Comparison of ENCODE assay signal across 9 mouse cellular contexts in genomic region chr1:78707280-78707679, GRCm38 (mm10). TPM values are rescaled to one million over a fixed set of nuclear protein-coding genes. Genes with fewer than 3 reads are reported as not detected.
DNase-seq lines count a peak whose midpoint lies in the region; ATAC-seq and TF ChIP-seq lines count a peak whose summit lies in the region.
"Had no signal": no experiment of that assay in that cellular context is flagged by ENCODE, and none has a peak within 500 bp of the region (broad histone marks: within the 10 kb centered on the region; RNA-seq: fewer than 3 reads in every experiment).

No protein-coding gene starts in this region.

- H3K27ac ChIP-seq in forebrain, postnatal 0 days (ENCODE audit: low read depth, low read length), result no peak overlapping the region
- H3K27ac ChIP-seq in forebrain, embryonic 13.5 days, result no peak overlapping the region
- H3K27ac ChIP-seq in lung, embryonic 14.5 days (ENCODE audit: low read depth), result no peak overlapping the region
- H3K27ac ChIP-seq: embryonic facial prominence, embryonic 12.5 days had no signal

- no peak overlapping the region for H3K4me3 ChIP-seq in forebrain, postnatal 0 days (ENCODE audit: low read depth, low read length)
- H3K4me3 ChIP-seq in forebrain, embryonic 13.5 days, result no peak overlapping the region
- no peak overlapping the region for H3K4me3 ChIP-seq in lung, embryonic 14.5 days (ENCODE audit: low read depth, low read length)
- H3K4me3 ChIP-seq: embryonic facial prominence, embryonic 12.5 days had no signal

- peak; percentile 58 for DNase-seq in forebrain, postnatal 0 days
- DNase-seq in lung, embryonic 14.5 days, result peak; percentile 62
- DNase-seq in lung, postnatal 25 days (ENCODE audit: low spot score), result no peak
- DNase-seq in ZHBTc4 (ENCODE audit: low read depth, low spot score), result peak; percentile 42
- DNase-seq in right cerebral cortex, postnatal 10 days (ENCODE audit: low spot score in 2 of 2), result peak; percentile 58 to 60
- no peak for DNase-seq in ovary, postnatal 14 days (ENCODE audit: low spot score)
- no peak for DNase-seq in cerebellum, adult 11-12 months

- H3K9me3 ChIP-seq in forebrain, postnatal 0 days (ENCODE audit: low read length), result no peaks in the 10 kb centered on the region
- no peaks in the 10 kb centered on the region for H3K9me3 ChIP-seq in forebrain, embryonic 13.5 days (replicated peaks)
- no peaks in the 10 kb centered on the region for H3K9me3 ChIP-seq in lung, embryonic 14.5 days (ENCODE audit: low read depth, low read length)
- H3K9me3 ChIP-seq: embryonic facial prominence, embryonic 12.5 days had no signal

- WGBS in forebrain, postnatal 0 days, result 49% methylated on average over 4 of the region's 4 CpGs
- WGBS in forebrain, embryonic 13.5 days, result 62% methylated on average over 4 of the region's 4 CpGs
- WGBS in lung, embryonic 14.5 days, result 59% methylated on average over 4 of the region's 4 CpGs

- peak; percentile 48; the same call in 1 of the 2 replicates for ATAC-seq in forebrain, postnatal 0 days
- ATAC-seq in forebrain, embryonic 13.5 days, result no peak
- ATAC-seq in lung, embryonic 14.5 days (ENCODE audit: insufficient read depth), result no peak

- peak; percentile 55 for TF ChIP-seq CTCF in forebrain, postnatal 0 days (IDR thresholded peaks at IDR 0.05; ENCODE audit: low read depth)
- peak; percentile 38 for TF ChIP-seq CTCF in lung, embryonic 14.5 days (IDR thresholded peaks at IDR 0.05; ENCODE audit: low read depth)

- H3K36me3 ChIP-seq in forebrain, postnatal 0 days (ENCODE audit: insufficient read depth), result peaks cover 32% of the 10 kb centered on the region
- peaks cover 35% of the 10 kb centered on the region for H3K36me3 ChIP-seq in forebrain, embryonic 13.5 days (ENCODE audit: poor library complexity, severe bottlenecking)
- H3K36me3 ChIP-seq in lung, embryonic 14.5 days (ENCODE audit: insufficient read depth), result peaks cover 31% of the 10 kb centered on the region

- H3K9ac ChIP-seq in forebrain, postnatal 0 days, result no peak overlapping the region
- H3K9ac ChIP-seq in forebrain, embryonic 13.5 days, result no peak overlapping the region
- H3K9ac ChIP-seq in lung, embryonic 14.5 days, result no peak overlapping the region
- H3K9ac ChIP-seq: embryonic facial prominence, embryonic 12.5 days had no signal

- H3K27me3 ChIP-seq in forebrain, postnatal 0 days (ENCODE audit: insufficient read depth, low read length), result no peaks in the 10 kb centered on the region
- H3K27me3 ChIP-seq in forebrain, embryonic 13.5 days, result no peaks in the 10 kb centered on the region
- H3K27me3 ChIP-seq in lung, embryonic 14.5 days (ENCODE audit: insufficient read depth, low read length), result no peaks in the 10 kb centered on the region
- H3K27me3 ChIP-seq: embryonic facial prominence, embryonic 12.5 days had no signal

- no peaks in the 10 kb centered on the region for H3K4me1 ChIP-seq in forebrain, postnatal 0 days (ENCODE audit: insufficient read depth)
- H3K4me1 ChIP-seq in forebrain, embryonic 13.5 days, result no peaks in the 10 kb centered on the region
- H3K4me1 ChIP-seq in lung, embryonic 14.5 days (ENCODE audit: insufficient read depth), result no peaks in the 10 kb centered on the region
- H3K4me1 ChIP-seq: embryonic facial prominence, embryonic 12.5 days had no signal

- H3K4me2 ChIP-seq in forebrain, postnatal 0 days (ENCODE audit: low read depth), result no peak overlapping the region
- no peak overlapping the region for H3K4me2 ChIP-seq in forebrain, embryonic 13.5 days
- no peak overlapping the region for H3K4me2 ChIP-seq in lung, embryonic 14.5 days
- H3K4me2 ChIP-seq: embryonic facial prominence, embryonic 12.5 days had no signal

RNA-seq across cellular contexts. Expression of gene Utp14b, which starts 49.4 kb away (rescaled TPM):
- 9.2 and 12.4 TPM in 2 replicates for total RNA-seq in forebrain, postnatal 0 days (2014; rRNA removed)
- 2.1 and 2.8 TPM in 2 replicates for polyA plus RNA-seq in forebrain, postnatal 0 days (2015; fragmentation: Nextera tagmentation; extraction: Ambion mirVana)
- polyA plus RNA-seq in forebrain, embryonic 13.5 days (2015; fragmentation: Nextera tagmentation; extraction: Ambion mirVana), result 2.8 and 3.2 TPM in 2 replicates
- 4.9 and 5.5 TPM in 2 replicates for polyA plus RNA-seq in lung, embryonic 14.5 days (2014; fragmentation: Nextera tagmentation; extraction: Ambion mirVana)

RNA-seq across cellular contexts. Expression of gene Acsl3, which starts 49.7 kb away (rescaled TPM):
- 103 and 107 TPM in 2 replicates for total RNA-seq in forebrain, postnatal 0 days (2014; rRNA removed)
- 59.6 and 75.6 TPM in 2 replicates for polyA plus RNA-seq in forebrain, postnatal 0 days (2015; fragmentation: Nextera tagmentation; extraction: Ambion mirVana)
- polyA plus RNA-seq in forebrain, embryonic 13.5 days (2015; fragmentation: Nextera tagmentation; extraction: Ambion mirVana), result 63.4 and 76.1 TPM in 2 replicates
- 54.8 and 61.2 TPM in 2 replicates for polyA plus RNA-seq in lung, embryonic 14.5 days (2014; fragmentation: Nextera tagmentation; extraction: Ambion mirVana)

Comparison
In these comparisons a context has a peak if more than half of its experiments do, and no peak if none do; other contexts are left out.
1. DNase-seq: peak in forebrain, postnatal 0 days (single experiment), lung, embryonic 14.5 days (single experiment), ZHBTc4 (single experiment) and right cerebral cortex, postnatal 10 days (2 of 2); none in lung, postnatal 25 days (single experiment), ovary, postnatal 14 days (single experiment) and cerebellum, adult 11-12 months (single experiment).